Comparison of ENCODE assay signal across 8 mouse cellular contexts in genomic region chr10:127120301-127121065, GRCm38 (mm10). TPM values are rescaled to one million over a fixed set of nuclear protein-coding genes. Genes with fewer than 3 reads are reported as not detected.
A peak's percentile ranks its signal among the peaks of the same experiment; 100 is the strongest.
DNase-seq lines count a peak whose midpoint lies in the region; ATAC-seq and TF ChIP-seq lines count a peak whose summit lies in the region.

No protein-coding gene starts in this region.

- peak; percentile 15 for ATAC-seq in forebrain, postnatal 0 days
- peak; percentile 13 for ATAC-seq in liver, embryonic 11.5 days (replicated peaks; ENCODE audit: low FRiP score)
- peak; percentile 16; the same call in 1 of the 2 replicates for ATAC-seq in stomach, embryonic 16.5 days (ENCODE audit: insufficient read depth, low FRiP score)

- H3K4me1 ChIP-seq in forebrain, postnatal 0 days (ENCODE audit: insufficient read depth) = peaks cover 23% of the 10 kb centered on the region; the same call in 1 of the 2 replicates
- peaks cover 28% of the 10 kb centered on the region for H3K4me1 ChIP-seq in liver, embryonic 11.5 days (replicated peaks; ENCODE audit: control insufficient read depth, insufficient read depth, low read length)
- H3K4me1 ChIP-seq in stomach, embryonic 16.5 days (ENCODE audit: control insufficient read depth, insufficient read depth, low read length) = peaks cover 11% of the 10 kb centered on the region

- H3K36me3 ChIP-seq in forebrain, postnatal 0 days (ENCODE audit: insufficient read depth) = peaks cover 33% of the 10 kb centered on the region
- H3K36me3 ChIP-seq in liver, embryonic 11.5 days (ENCODE audit: control insufficient read depth, insufficient read depth, low read length) = peaks cover 5% of the 10 kb centered on the region
- H3K36me3 ChIP-seq in stomach, embryonic 16.5 days (ENCODE audit: control insufficient read depth, insufficient read depth, low read length) = 0 out of 2 replicates have a peak, but pooled peaks cover 3% of the 10 kb centered on the region

- H3K9ac ChIP-seq in forebrain, postnatal 0 days = peak overlapping the region; percentile 84
- peak overlapping the region; percentile 76 for H3K9ac ChIP-seq in liver, embryonic 11.5 days (ENCODE audit: low read depth, low read length)
- peak overlapping the region; percentile 87 for H3K9ac ChIP-seq in stomach, embryonic 16.5 days (ENCODE audit: low read length)

- peak overlapping the region; percentile 66 for H3K27ac ChIP-seq in forebrain, postnatal 0 days (ENCODE audit: low read depth, low read length)
- no peak overlapping the region for H3K27ac ChIP-seq in liver, embryonic 11.5 days (ENCODE audit: low read depth, low read length)
- H3K27ac ChIP-seq in stomach, embryonic 16.5 days (ENCODE audit: low read length) = no peak overlapping the region

- H3K9me3 ChIP-seq in forebrain, postnatal 0 days (ENCODE audit: low read length) = no peaks in the 10 kb centered on the region
- no peaks in the 10 kb centered on the region for H3K9me3 ChIP-seq in liver, embryonic 11.5 days (ENCODE audit: control insufficient read depth, low read length)
- H3K9me3 ChIP-seq in stomach, embryonic 16.5 days (replicated peaks; ENCODE audit: control insufficient read depth, low read length) = no peaks in the 10 kb centered on the region

- peak; percentile 48 to 54 for DNase-seq in cerebellum, postnatal 10 days
- DNase-seq in cerebellum, adult 8-10 months = no peak
- peak; percentile 35 for DNase-seq in right cerebral cortex, postnatal 4 days
- DNase-seq in right cerebral cortex, adult 18-20 months = no peak
- no peak for DNase-seq in forebrain, postnatal 0 days
- DNase-seq in liver, embryonic 11.5 days (ENCODE audit: low spot score) = no peak
- DNase-seq in layer of hippocampus, adult 9-11 months = no peak

- H3K4me2 ChIP-seq in forebrain, postnatal 0 days (ENCODE audit: low read depth) = peak overlapping the region; percentile 94
- peak overlapping the region; percentile 96 for H3K4me2 ChIP-seq in liver, embryonic 11.5 days
- peak overlapping the region; percentile 97 for H3K4me2 ChIP-seq in stomach, embryonic 16.5 days (ENCODE audit: low read depth, low read length)

- TF ChIP-seq CTCF in forebrain, postnatal 0 days (IDR thresholded peaks at IDR 0.05; ENCODE audit: low read depth) = no peak

- H3K4me3 ChIP-seq in forebrain, postnatal 0 days (ENCODE audit: low read depth, low read length) = peak overlapping the region; percentile 96
- peak overlapping the region; percentile 78 for H3K4me3 ChIP-seq in liver, embryonic 11.5 days (ENCODE audit: low read depth, low read length)
- H3K4me3 ChIP-seq in stomach, embryonic 16.5 days (replicated peaks; ENCODE audit: low read length) = peak overlapping the region; percentile 89

- WGBS in forebrain, postnatal 0 days = 2% methylated on average over 34 of the region's 34 CpGs
- 3% methylated on average over 34 of the region's 34 CpGs for WGBS in liver, embryonic 11.5 days
- WGBS in stomach, embryonic 16.5 days = 2% methylated on average over 33 of the region's 34 CpGs

- no peaks in the 10 kb centered on the region for H3K27me3 ChIP-seq in forebrain, postnatal 0 days (ENCODE audit: insufficient read depth, low read length)
- H3K27me3 ChIP-seq in liver, embryonic 11.5 days (replicated peaks; ENCODE audit: control insufficient read depth, insufficient read depth, low read length) = no peaks in the 10 kb centered on the region
- no peaks in the 10 kb centered on the region for H3K27me3 ChIP-seq in stomach, embryonic 16.5 days (ENCODE audit: control insufficient read depth, insufficient read depth, low read length)

RNA-seq across cellular contexts. Expression of gene Os9, which starts 0.4 kb away (rescaled TPM):
- 118 and 119 TPM in 2 replicates for total RNA-seq in forebrain, postnatal 0 days (2014; rRNA removed)
- 122 TPM in 2 replicates for polyA plus RNA-seq in forebrain, postnatal 0 days (2015; fragmentation: Nextera tagmentation; extraction: Ambion mirVana)
- 51.2 and 54.7 TPM in 2 replicates for polyA plus RNA-seq in liver, embryonic 11.5 days (2014; fragmentation: Nextera tagmentation; extraction: Ambion mirVana)
- 114 and 128 TPM in 2 replicates for polyA plus RNA-seq in stomach, embryonic 16.5 days (2015; fragmentation: Nextera tagmentation; extraction: Ambion mirVana)

RNA-seq across cellular contexts. Expression of gene B4galnt1, which starts 44.5 kb away (rescaled TPM):
- total RNA-seq in forebrain, postnatal 0 days (2014; rRNA removed) = 87.9 and 94.4 TPM in 2 replicates
- 87.3 and 87.8 TPM in 2 replicates for polyA plus RNA-seq in forebrain, postnatal 0 days (2015; fragmentation: Nextera tagmentation; extraction: Ambion mirVana)
- 21.6 and 26.3 TPM in 2 replicates for polyA plus RNA-seq in liver, embryonic 11.5 days (2014; fragmentation: Nextera tagmentation; extraction: Ambion mirVana)
- 29.3 and 34.3 TPM in 2 replicates for polyA plus RNA-seq in stomach, embryonic 16.5 days (2015; fragmentation: Nextera tagmentation; extraction: Ambion mirVana)

RNA-seq across cellular contexts. Expression of gene Agap2, which starts 45.4 kb away (rescaled TPM):
- total RNA-seq in forebrain, postnatal 0 days (2014; rRNA removed) = 220 and 258 TPM in 2 replicates
- polyA plus RNA-seq in forebrain, postnatal 0 days (2015; fragmentation: Nextera tagmentation; extraction: Ambion mirVana) = 3.5 and 4.6 TPM in 2 replicates
- polyA plus RNA-seq in liver, embryonic 11.5 days (2014; fragmentation: Nextera tagmentation; extraction: Ambion mirVana) = 2.2 and 2.3 TPM in 2 replicates
- polyA plus RNA-seq in stomach, embryonic 16.5 days (2015; fragmentation: Nextera tagmentation; extraction: Ambion mirVana) = 0.09 and 0.62 TPM in 2 replicates

RNA-seq across cellular contexts. Expression of gene Tspan31, which starts 50.4 kb away (rescaled TPM):
- total RNA-seq in forebrain, postnatal 0 days (2014; rRNA removed) = 105 and 201 TPM in 2 replicates
- polyA plus RNA-seq in forebrain, postnatal 0 days (2015; fragmentation: Nextera tagmentation; extraction: Ambion mirVana) = 83.9 and 98.1 TPM in 2 replicates
- polyA plus RNA-seq in liver, embryonic 11.5 days (2014; fragmentation: Nextera tagmentation; extraction: Ambion mirVana) = 112 and 121 TPM in 2 replicates
- 158 and 177 TPM in 2 replicates for polyA plus RNA-seq in stomach, embryonic 16.5 days (2015; fragmentation: Nextera tagmentation; extraction: Ambion mirVana)

RNA-seq across cellular contexts. Expression of gene Cdk4, which starts 57.1 kb away (rescaled TPM):
- total RNA-seq in forebrain, postnatal 0 days (2014; rRNA removed) = 432 and 445 TPM in 2 replicates
- polyA plus RNA-seq in forebrain, postnatal 0 days (2015; fragmentation: Nextera tagmentation; extraction: Ambion mirVana) = 656 and 790 TPM in 2 replicates
- 1,533 and 1,539 TPM in 2 replicates for polyA plus RNA-seq in liver, embryonic 11.5 days (2014; fragmentation: Nextera tagmentation; extraction: Ambion mirVana)
- polyA plus RNA-seq in stomach, embryonic 16.5 days (2015; fragmentation: Nextera tagmentation; extraction: Ambion mirVana) = 1,208 and 1,239 TPM in 2 replicates

Comparison
In these comparisons a context has a peak if more than half of its experiments do, and no peak if none do; other contexts are left out.
1. DNase-seq: peak in cerebellum, postnatal 10 days (2 of 2) and right cerebral cortex, postnatal 4 days (single experiment); none in cerebellum, adult 8-10 months (single experiment), right cerebral cortex, adult 18-20 months (single experiment), forebrain, postnatal 0 days (single experiment), liver, embryonic 11.5 days (single experiment) and layer of hippocampus, adult 9-11 months (single experiment).
2. Peak in every context shown above with its lines, with median percentiles within 50 percentile points of each other: ATAC-seq, H3K4me2 ChIP-seq, H3K4me3 ChIP-seq and H3K9ac ChIP-seq.